ENCODE assay signal across 8 mouse cellular contexts in genomic region chr6:134926338-134926705, GRCm38 (mm10). TPM values are rescaled to one million over a fixed set of nuclear protein-coding genes. Genes with fewer than 3 reads are reported as not detected.
DNase-seq lines count a peak whose midpoint lies in the region; ATAC-seq and TF ChIP-seq lines count a peak whose summit lies in the region.

No protein-coding gene starts in this region.

- H3K27me3 ChIP-seq in lung, embryonic 15.5 days, result no peaks in the 10 kb centered on the region
- no peaks in the 10 kb centered on the region for H3K27me3 ChIP-seq in limb, embryonic 12.5 days

- ATAC-seq in lung, embryonic 15.5 days (ENCODE audit: borderline replicate concordance, extremely low read depth, low FRiP score, low TSS enrichment), result no peak
- ATAC-seq in limb, embryonic 12.5 days (ENCODE audit: insufficient number of reproducible peaks, insufficient read depth, low FRiP score, low TSS enrichment, low read depth), result no peak
- no peak for ATAC-seq in granulocyte monocyte progenitor cell, adult 5-6 weeks (replicated peaks; ENCODE audit: poor library complexity, severe bottlenecking)
- no peak for ATAC-seq in monocyte, adult 5-6 weeks (replicated peaks; ENCODE audit: insufficient number of reproducible peaks, low FRiP score, low TSS enrichment, poor library complexity, severe bottlenecking)

- no peak for TF ChIP-seq POLR2A in embryonic fibroblast, embryonic 13.5 days (IDR thresholded peaks at IDR 0.05; ENCODE audit: low read depth, low read length)
- TF ChIP-seq POLR2A in olfactory bulb, adult 2 months (IDR thresholded peaks at IDR 0.05; ENCODE audit: insufficient read depth, low read depth, low read length), result no peak

- H3K9ac ChIP-seq in lung, embryonic 15.5 days, result peak overlapping the region; percentile 72
- peak overlapping the region; percentile 88; the same call in 1 of the 2 replicates for H3K9ac ChIP-seq in limb, embryonic 12.5 days (replicated peaks)

- H3K36me3 ChIP-seq in lung, embryonic 15.5 days, result no peaks in the 10 kb centered on the region
- peaks cover 19% of the 10 kb centered on the region; the same call in 1 of the 2 replicates for H3K36me3 ChIP-seq in limb, embryonic 12.5 days

- H3K9me3 ChIP-seq in lung, embryonic 15.5 days, result no peaks in the 10 kb centered on the region
- H3K9me3 ChIP-seq in limb, embryonic 12.5 days, result no peaks in the 10 kb centered on the region

- peak overlapping the region; percentile 65 for H3K4me2 ChIP-seq in lung, embryonic 15.5 days
- H3K4me2 ChIP-seq in limb, embryonic 12.5 days, result peak overlapping the region; percentile 88

- peak overlapping the region; percentile 99 for H3K27ac ChIP-seq in lung, embryonic 15.5 days
- H3K27ac ChIP-seq in embryonic fibroblast, embryonic 13.5 days (ENCODE audit: insufficient read depth, low read length), result peak overlapping the region; percentile 96
- H3K27ac ChIP-seq in limb, embryonic 12.5 days, result peak overlapping the region; percentile 100; the same call in 1 of the 2 replicates
- H3K27ac ChIP-seq in olfactory bulb, adult 2 months (ENCODE audit: insufficient read depth, low read depth, low read length), result no peak overlapping the region

- no peak for TF ChIP-seq CTCF in embryonic fibroblast, embryonic 13.5 days (IDR thresholded peaks at IDR 0.05; ENCODE audit: borderline replicate concordance, insufficient read depth, low read length)
- no peak for TF ChIP-seq CTCF in olfactory bulb, adult 2 months (IDR thresholded peaks at IDR 0.05; ENCODE audit: insufficient read depth, low read depth, low read length)

- peak overlapping the region; percentile 50 for H3K4me3 ChIP-seq in lung, embryonic 15.5 days
- H3K4me3 ChIP-seq in embryonic fibroblast, embryonic 13.5 days (ENCODE audit: insufficient read depth, low read length), result peak overlapping the region; percentile 49; the same call in 1 of the 2 replicates
- H3K4me3 ChIP-seq in limb, embryonic 12.5 days (replicated peaks), result peak overlapping the region; percentile 56
- H3K4me3 ChIP-seq in olfactory bulb, adult 2 months (ENCODE audit: insufficient read depth, low read depth, low read length), result peak overlapping the region; percentile 59

- DNase-seq in lung, postnatal 36 days, result no peak
- no peak for DNase-seq in layer of hippocampus, adult 18-20 months (ENCODE audit: low spot score in 2 of 2)

- H3K4me1 ChIP-seq in lung, embryonic 15.5 days, result peaks cover 50% of the 10 kb centered on the region
- H3K4me1 ChIP-seq in embryonic fibroblast, embryonic 13.5 days (ENCODE audit: control insufficient read depth, insufficient read depth, low read length), result peaks cover 3% of the 10 kb centered on the region; the same call in 1 of the 2 replicates
- H3K4me1 ChIP-seq in limb, embryonic 12.5 days (replicated peaks), result peaks cover 49% of the 10 kb centered on the region
- H3K4me1 ChIP-seq in olfactory bulb, adult 2 months (ENCODE audit: control insufficient read depth, insufficient read depth, low read length), result peaks cover 11% of the 10 kb centered on the region

- WGBS in lung, embryonic 15.5 days, result 39% methylated on average over 3 of the region's 3 CpGs
- 19% methylated on average over 3 of the region's 3 CpGs for WGBS in limb, embryonic 12.5 days
- 49% methylated on average over 3 of the region's 3 CpGs for WGBS in olfactory bulb, adult 2 months

RNA-seq across cellular contexts. Expression of gene Cdkn1b, which starts 6.1 kb away (rescaled TPM):
- polyA plus RNA-seq in lung, embryonic 15.5 days (2015; fragmentation: Nextera tagmentation; extraction: Ambion mirVana), result 18.4 and 19.3 TPM in 2 replicates
- 34.1 and 59.8 TPM in 2 replicates for polyA plus RNA-seq in embryonic fibroblast, embryonic 13.5 days (2011; ENCODE audit: insufficient read length, low read depth, missing spikeins)
- polyA plus RNA-seq in limb, embryonic 12.5 days (2016; fragmentation: Nextera tagmentation; extraction: Ambion mirVana), result 18.5 and 18.8 TPM in 2 replicates
- polyA plus RNA-seq in olfactory bulb, adult 2 months (2012; ENCODE audit: insufficient read depth, insufficient read length, low replicate concordance, missing spikeins), result 69.9 TPM in 1 of 2 replicates, not detected in the other
- 16.9 and 18.1 TPM in 2 replicates for total RNA-seq in granulocyte monocyte progenitor cell, adult 5-6 weeks (2014; fragmentation: Nextera tagmentation)
- total RNA-seq in granulocyte monocyte progenitor cell, adult 5-6 weeks (2017), result 38.5 and 38.7 TPM in 2 replicates
- total RNA-seq in layer of hippocampus, adult 18-20 months (2021), result 10 to 100 TPM; 46.0 to 48.2 TPM
- 272 to 301 TPM (median 295 TPM) in 3 replicates for total RNA-seq in monocyte, adult 5-6 weeks (2017)

RNA-seq across cellular contexts. Expression of gene Gpr19, which starts 27.9 kb away (rescaled TPM):
- polyA plus RNA-seq in lung, embryonic 15.5 days (2015; fragmentation: Nextera tagmentation; extraction: Ambion mirVana), result 9.6 and 10.7 TPM in 2 replicates
- polyA plus RNA-seq in embryonic fibroblast, embryonic 13.5 days (2011; ENCODE audit: insufficient read length, low read depth, missing spikeins), result 3.2 and 6.6 TPM in 2 replicates
- 8.3 and 8.6 TPM in 2 replicates for polyA plus RNA-seq in limb, embryonic 12.5 days (2016; fragmentation: Nextera tagmentation; extraction: Ambion mirVana)
- polyA plus RNA-seq in olfactory bulb, adult 2 months (2012; ENCODE audit: insufficient read depth, insufficient read length, low replicate concordance, missing spikeins), result not detected in 2 replicates
- 14.1 and 16.7 TPM in 2 replicates for total RNA-seq in granulocyte monocyte progenitor cell, adult 5-6 weeks (2014; fragmentation: Nextera tagmentation)
- 6.6 TPM in 2 replicates for total RNA-seq in granulocyte monocyte progenitor cell, adult 5-6 weeks (2017)
- total RNA-seq in layer of hippocampus, adult 18-20 months (2021), result 10 to 100 TPM; 26.2 to 28.1 TPM
- total RNA-seq in monocyte, adult 5-6 weeks (2017), result 5.4 to 11.0 TPM (median 6.3 TPM) in 3 replicates

RNA-seq across cellular contexts. Expression of gene Apold1, which starts 55.2 kb away (rescaled TPM):
- 1.5 and 1.7 TPM in 2 replicates for polyA plus RNA-seq in lung, embryonic 15.5 days (2015; fragmentation: Nextera tagmentation; extraction: Ambion mirVana)
- 0.32 and 0.47 TPM in 2 replicates for polyA plus RNA-seq in embryonic fibroblast, embryonic 13.5 days (2011; ENCODE audit: insufficient read length, low read depth, missing spikeins)
- polyA plus RNA-seq in limb, embryonic 12.5 days (2016; fragmentation: Nextera tagmentation; extraction: Ambion mirVana), result 4.5 and 5.2 TPM in 2 replicates
- polyA plus RNA-seq in olfactory bulb, adult 2 months (2012; ENCODE audit: insufficient read depth, insufficient read length, low replicate concordance, missing spikeins), result not detected in 2 replicates
- total RNA-seq in granulocyte monocyte progenitor cell, adult 5-6 weeks (2014; fragmentation: Nextera tagmentation), result not detected in 2 replicates
- not detected in 2 replicates for total RNA-seq in granulocyte monocyte progenitor cell, adult 5-6 weeks (2017)
- 1 to 10 TPM; 3.4 to 3.7 TPM for total RNA-seq in layer of hippocampus, adult 18-20 months (2021)
- total RNA-seq in monocyte, adult 5-6 weeks (2017), result 0.32 to 0.49 TPM (median 0.38 TPM) in 3 replicates
